Mouse (Mus musculus) intestine, embryonic 14.5 days (tissue): ENCODE measurements around the gene Aqp1. TPM values are rescaled to one million over a fixed set of nuclear protein-coding genes. Genes with fewer than 3 reads are reported as not detected.

Experiments used
- ATAC-seq: fragments of 200-750 bp; cut with Nextera tagmentation; replicated peaks from 2 replicates; pipeline ENCODE4 v1.8.0; 2017; ENCODE audit warnings: low read depth, moderate number of reproducible peaks, moderate TSS enrichment, moderate library complexity; ENCODE audit not compliant: low FRiP score, low TSS enrichment
- DNase-seq: peaks from one replicate; pipeline ENCODE4 v3.0.0-alpha.2; 2018; ENCODE audit warnings: low spot score
- H3K27ac ChIP-seq: fragments of 300-500 bp; sonication (generic); 2 replicates; pipeline ENCODE4 v1.5.1; 2014; ENCODE audit warnings: low read depth, mild to moderate bottlenecking, control low read depth
- H3K27me3 ChIP-seq: fragments of 300-500 bp; sonication (generic); replicated peaks from 2 replicates; pipeline ENCODE4 v1.6.1; 2014; ENCODE audit warnings: low read length, control low read depth; ENCODE audit not compliant: control insufficient read depth, insufficient read depth
- H3K36me3 ChIP-seq: fragments of 300-500 bp; sonication (generic); 2 replicates; pipeline ENCODE4 v1.6.1; 2014; ENCODE audit warnings: low read length, control low read depth; ENCODE audit not compliant: control insufficient read depth, insufficient read depth
- H3K4me1 ChIP-seq: fragments of 300-500 bp; sonication (generic); replicated peaks from 2 replicates; pipeline ENCODE4 v1.6.1; 2014; ENCODE audit warnings: low read length, control low read depth, mixed read lengths; ENCODE audit not compliant: control insufficient read depth, insufficient read depth
- H3K4me2 ChIP-seq: fragments of 300-500 bp; sonication (generic); 2 replicates; pipeline ENCODE4 v1.6.1; 2014; ENCODE audit warnings: low read length
- H3K4me3 ChIP-seq: fragments of 300-500 bp; sonication (generic); 2 replicates; pipeline ENCODE4 v1.5.1; 2014; ENCODE audit warnings: low read depth, low read length, control low read depth, mixed read lengths
- H3K9ac ChIP-seq: fragments of 300-500 bp; sonication (generic); 2 replicates; pipeline ENCODE4 v1.6.1; 2014; ENCODE audit warnings: mild to moderate bottlenecking, low read length
- H3K9me3 ChIP-seq: fragments of 300-500 bp; sonication (generic); 2 replicates; pipeline ENCODE4 v1.6.1; 2016; ENCODE audit warnings: low read length, control low read depth; ENCODE audit not compliant: control insufficient read depth
- WGBS: fragments of 180-500 bp; shearing (Covaris S2); extraction: QIAGEN DNeasy Blood & Tissue Kit; methylation state at CpG from one replicate; pipeline ENCODE4 v1.1.7; 2014; 5-methylcytosine and 5-hydroxymethylcytosine counted together
- polyA plus RNA-seq: library from polyadenylated mRNA; unstranded; fragments of >200 nt; fragmentation: Nextera tagmentation; extraction: Ambion mirVana; gene quantifications from 2 replicates; pipeline ENCODE4 v1.2.1, GENCODE M21; 2014

Aqp1 gene
- polyA plus RNA-seq, 1 experiment from 2014 or later, result 2.2 TPM

- no peak overlapping the region for H3K9ac ChIP-seq
- DNase-seq (peak; percentile 77), ATAC-seq (peak; percentile 91)
- 0 out of 2 replicates have a peak, but pooled peaks cover 3% of the 10 kb centered on the region for H3K4me1 ChIP-seq
- H3K4me2 ChIP-seq, result no peak overlapping the region
- H3K4me3 ChIP-seq, result no peak overlapping the region
- 51% methylated on average over 17 of the region's 17 CpGs for WGBS
- peak overlapping the region; percentile 48; the same call in 1 of the 2 replicates for H3K27ac ChIP-seq
- no peaks in the 10 kb centered on the region for H3K36me3 ChIP-seq
- no peaks in the 10 kb centered on the region for H3K27me3 ChIP-seq
- no peaks in the 10 kb centered on the region for H3K9me3 ChIP-seq
Measured at GRCm38 (mm10) chr6:55323908-55324634, 12.2 kb upstream of the Aqp1 start.

GRCm38 (mm10) chr6:55324785-55325184 is 11.4 kb upstream of the Aqp1 start:
- no peaks in the 10 kb centered on the region for H3K9me3 ChIP-seq
- H3K9ac ChIP-seq, result no peak overlapping the region
- H3K4me3 ChIP-seq, result no peak overlapping the region
- ATAC-seq (peak; percentile 8; the same call in 1 of the 2 replicates), DNase-seq (no peak)
- WGBS, result 55% methylated on average over 1 of the region's 1 CpGs
- no peaks in the 10 kb centered on the region for H3K27me3 ChIP-seq
- H3K4me2 ChIP-seq, result no peak overlapping the region
- H3K4me1 ChIP-seq, result 0 out of 2 replicates have a peak, but pooled peaks cover 3% of the 10 kb centered on the region
- 0 out of 2 replicates have a peak overlapping the region, but pooled peaks have one; percentile 2 for H3K27ac ChIP-seq
- no peaks in the 10 kb centered on the region for H3K36me3 ChIP-seq

GRCm38 (mm10) chr6:55326299-55326698 is 9.9 kb upstream of the Aqp1 start:
- DNase-seq, result no peak
- H3K4me3 ChIP-seq, result no peak overlapping the region
- H3K4me1 ChIP-seq, result peaks cover 4% of the 10 kb centered on the region; the same call in 1 of the 2 replicates
- no peaks in the 10 kb centered on the region for H3K9me3 ChIP-seq
- no peaks in the 10 kb centered on the region for H3K36me3 ChIP-seq
- H3K27ac ChIP-seq, result no peak overlapping the region
- no peak overlapping the region for H3K9ac ChIP-seq
- H3K27me3 ChIP-seq, result no peaks in the 10 kb centered on the region
- 49% methylated on average over 4 of the region's 4 CpGs for WGBS
- no peak for ATAC-seq
- H3K4me2 ChIP-seq, result no peak overlapping the region

- WGBS, result 68% methylated on average over 13 of the region's 13 CpGs
- Histone ChIP-seq H3K4me1 (peaks cover 9% of the 10 kb centered on the region; the same call in 1 of the 2 replicates), H3K27ac (no peak overlapping the region), H3K36me3 (no peaks in the 10 kb centered on the region), H3K9me3 (no peaks in the 10 kb centered on the region), H3K9ac (no peak overlapping the region), H3K4me3 (no peak overlapping the region), H3K27me3 (no peaks in the 10 kb centered on the region), H3K4me2 (no peak overlapping the region)
- ATAC-seq, result no peak
- no peak for DNase-seq
Measured at GRCm38 (mm10) chr6:55327326-55327725, 8.9 kb upstream of the Aqp1 start.

GRCm38 (mm10) chr6:55328179-55328578 is 8.1 kb upstream of the Aqp1 start:
- Histone ChIP-seq H3K9me3 (no peaks in the 10 kb centered on the region), H3K4me2 (no peak overlapping the region), H3K27ac (no peak overlapping the region), H3K4me3 (no peak overlapping the region), H3K36me3 (no peaks in the 10 kb centered on the region), H3K4me1 (peaks cover 9% of the 10 kb centered on the region; the same call in 1 of the 2 replicates), H3K27me3 (no peaks in the 10 kb centered on the region), H3K9ac (no peak overlapping the region)
- ATAC-seq (no peak), DNase-seq (no peak)
- WGBS, result 67% methylated on average over 4 of the region's 4 CpGs

- no peaks in the 10 kb centered on the region for H3K36me3 ChIP-seq
- no peak overlapping the region for H3K4me2 ChIP-seq
- H3K4me1 ChIP-seq, result peaks cover 14% of the 10 kb centered on the region
- no peak overlapping the region for H3K4me3 ChIP-seq
- ATAC-seq (no peak), DNase-seq (no peak)
- no peaks in the 10 kb centered on the region for H3K9me3 ChIP-seq
- 57% methylated on average over 6 of the region's 6 CpGs for WGBS
- H3K27me3 ChIP-seq, result no peaks in the 10 kb centered on the region
- H3K27ac ChIP-seq, result no peak overlapping the region
- no peak overlapping the region for H3K9ac ChIP-seq
Measured at GRCm38 (mm10) chr6:55331315-55331714, 4.9 kb upstream of the Aqp1 start.

GRCm38 (mm10) chr6:55332100-55332772 is 4.0 kb upstream of the Aqp1 start:
- ATAC-seq (no peak), DNase-seq (no peak)
- Histone ChIP-seq H3K27me3 (no peaks in the 10 kb centered on the region), H3K4me3 (no peak overlapping the region), H3K4me1 (peaks cover 17% of the 10 kb centered on the region), H3K27ac (no peak overlapping the region), H3K9ac (no peak overlapping the region), H3K4me2 (no peak overlapping the region), H3K36me3 (no peaks in the 10 kb centered on the region), H3K9me3 (no peaks in the 10 kb centered on the region)
- 61% methylated on average over 5 of the region's 5 CpGs for WGBS

- Histone ChIP-seq H3K9ac (no peak overlapping the region), H3K9me3 (no peaks in the 10 kb centered on the region), H3K4me3 (no peak overlapping the region), H3K27ac (no peak overlapping the region), H3K4me1 (peaks cover 15% of the 10 kb centered on the region), H3K27me3 (no peaks in the 10 kb centered on the region), H3K36me3 (no peaks in the 10 kb centered on the region), H3K4me2 (no peak overlapping the region)
- WGBS, result 75% methylated on average over 6 of the region's 6 CpGs
- ATAC-seq (no peak), DNase-seq (no peak)
Measured at GRCm38 (mm10) chr6:55332773-55333109, 3.5 kb upstream of the Aqp1 start.
